ENCODE assay signal across 24 mouse cellular contexts in genomic region chr12:117524311-117525013, GRCm38 (mm10).
"Had no signal": no experiment of that assay in that cellular context is flagged by ENCODE, and none has a peak within 500 bp of the region (broad histone marks: within the 10 kb centered on the region; RNA-seq: fewer than 3 reads in every experiment).

No protein-coding gene starts in this region.

- DNase-seq: gastrocnemius, adult 2 months; gastrocnemius, postnatal 10 days; gastrocnemius, postnatal 25 days; heart, adult 18-20 months; heart, postnatal 14 days; heart, postnatal 36 days; kidney, adult 11 months; kidney, adult 2 months; kidney, adult 9 months; kidney, postnatal 14 days; kidney, postnatal 36 days; layer of hippocampus, adult 9-11 months; layer of hippocampus, postnatal 36 days; left cerebral cortex, postnatal 4 days had no signal

- ATAC-seq: hindbrain, postnatal 0 days; liver, embryonic 12.5 days had no signal

- H3K9ac ChIP-seq: heart, embryonic 12.5 days; hindbrain, embryonic 13.5 days; hindbrain, embryonic 15.5 days; kidney, embryonic 15.5 days; limb, embryonic 13.5 days; limb, embryonic 15.5 days; liver, embryonic 12.5 days had no signal

- H3K4me2 ChIP-seq: heart, embryonic 12.5 days; hindbrain, embryonic 13.5 days; hindbrain, embryonic 15.5 days; kidney, embryonic 15.5 days; limb, embryonic 13.5 days; limb, embryonic 15.5 days; liver, embryonic 12.5 days had no signal

- H3K27me3 ChIP-seq: heart, embryonic 12.5 days; hindbrain, embryonic 13.5 days; hindbrain, embryonic 15.5 days; limb, embryonic 13.5 days had no signal

- H3K9me3 ChIP-seq: heart, embryonic 10.5 days; heart, embryonic 12.5 days; hindbrain, embryonic 13.5 days; hindbrain, embryonic 15.5 days; kidney, embryonic 15.5 days; limb, embryonic 13.5 days; limb, embryonic 15.5 days; liver, embryonic 12.5 days had no signal

- H3K36me3 ChIP-seq: heart, embryonic 10.5 days; heart, embryonic 12.5 days; hindbrain, embryonic 13.5 days; hindbrain, embryonic 15.5 days; kidney, embryonic 15.5 days; limb, embryonic 13.5 days; limb, embryonic 15.5 days; liver, embryonic 12.5 days had no signal

- H3K27ac ChIP-seq: gastrocnemius, adult 2 months; heart, embryonic 10.5 days; hindbrain, embryonic 13.5 days; hindbrain, embryonic 15.5 days; hindbrain, postnatal 0 days; kidney, embryonic 15.5 days; kidney, postnatal 0 days; limb, embryonic 13.5 days; limb, embryonic 15.5 days; liver, embryonic 12.5 days had no signal

- H3K4me1 ChIP-seq: heart, embryonic 12.5 days; hindbrain, embryonic 15.5 days; kidney, embryonic 15.5 days; limb, embryonic 15.5 days; liver, embryonic 12.5 days had no signal

- H3K4me3 ChIP-seq: gastrocnemius, adult 2 months; heart, embryonic 10.5 days; heart, embryonic 12.5 days; hindbrain, embryonic 13.5 days; hindbrain, embryonic 15.5 days; kidney, embryonic 15.5 days; limb, embryonic 13.5 days; limb, embryonic 15.5 days; liver, embryonic 12.5 days had no signal
